Mouse (Mus musculus): ENCODE results near the gene Atad3a.
"Not testable (repeated sequence)": the region's sequence is repeated elsewhere in the genome, so short reads cannot be mapped to it uniquely, and the experiment has no call there.

The Atad3a gene

DNA sequence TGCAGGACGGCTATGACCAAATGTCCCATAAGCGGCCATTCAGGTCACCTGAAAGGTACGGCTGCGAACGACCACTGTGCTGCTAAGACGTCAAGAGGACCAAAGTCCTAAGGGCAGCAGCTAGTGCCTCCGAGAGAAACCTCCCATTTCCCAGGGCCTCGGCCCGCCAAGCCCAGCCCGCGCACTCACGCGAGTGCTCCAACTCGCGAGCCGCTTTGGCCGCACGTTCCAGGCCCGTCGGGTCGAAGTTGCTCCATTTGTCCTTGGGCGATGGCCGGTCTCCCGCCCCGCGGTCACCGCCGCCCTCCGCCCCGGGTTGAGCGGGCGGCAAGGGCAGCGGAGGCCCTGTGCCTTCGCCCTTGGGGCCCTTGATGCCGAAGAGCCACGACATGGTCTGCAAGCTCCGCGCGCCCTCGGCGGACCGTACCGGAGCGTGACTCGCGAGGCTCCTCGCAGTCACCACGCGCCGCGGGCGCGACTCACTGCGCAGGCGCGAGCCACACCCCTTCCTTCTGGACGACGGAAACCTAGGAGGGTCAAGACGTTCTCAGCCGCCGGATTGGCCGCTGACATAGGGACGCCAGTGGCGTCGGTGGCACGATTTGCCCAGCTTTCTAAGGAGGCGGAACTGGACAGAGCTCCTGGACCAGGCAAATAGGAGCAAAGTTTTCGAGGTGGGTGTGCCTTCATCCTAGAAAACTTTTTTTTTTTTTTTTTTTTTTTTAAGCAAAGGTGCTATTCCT is at the start of gene Atad3a:
TSS of gene Atad3a (minus strand) at position 481 of the 743 bp plus-strand sequence.
- peak; percentile 96 for DNase-seq (ENCODE audit: low read depth, low spot score)

- DNase-seq (ENCODE audit: low read depth, low spot score) = no peak
Observed at GRCm38 (mm10) chr4:155807841-155808240, 46.9 kb upstream of the Atad3a start.

- DNase-seq (ENCODE audit: low read depth, low spot score) = peak; percentile 85
Observed at GRCm38 (mm10) chr4:155803340-155804041, 42.6 kb upstream of the Atad3a start.

GRCm38 (mm10) chr4:155802741-155803339 is 41.9 kb upstream of the Atad3a start, which contains the start of gene Mrpl20:
Mrpl20 (plus strand) TSS chr4:155802878.
- DNase-seq (ENCODE audit: low read depth, low spot score) = no peak

DNA sequence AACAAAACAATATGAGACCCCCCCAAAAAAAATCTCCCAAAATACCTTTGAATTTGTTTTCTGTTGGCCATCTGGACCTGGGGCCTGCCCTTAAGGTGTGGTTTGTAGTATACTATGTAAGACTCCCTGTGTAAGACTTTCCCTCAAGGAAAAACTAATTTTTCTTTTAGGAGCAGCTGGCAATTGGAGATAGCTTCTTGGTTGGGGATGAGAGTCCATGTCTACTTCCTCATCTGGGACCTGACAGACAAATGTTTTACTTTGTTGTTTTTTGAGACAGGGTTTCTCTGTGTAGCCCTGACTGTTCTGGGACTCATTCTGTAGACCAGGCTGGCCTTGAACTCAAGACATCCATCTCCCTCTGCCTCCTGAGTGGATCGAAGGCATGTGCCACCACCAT is 41.2 kb upstream of the Atad3a start:
- no peak for DNase-seq (ENCODE audit: low read depth, low spot score)

GRCm38 (mm10) chr4:155793730-155794129 is 32.8 kb upstream of the Atad3a start:
- no peak for DNase-seq (ENCODE audit: low read depth, low spot score)

DNA sequence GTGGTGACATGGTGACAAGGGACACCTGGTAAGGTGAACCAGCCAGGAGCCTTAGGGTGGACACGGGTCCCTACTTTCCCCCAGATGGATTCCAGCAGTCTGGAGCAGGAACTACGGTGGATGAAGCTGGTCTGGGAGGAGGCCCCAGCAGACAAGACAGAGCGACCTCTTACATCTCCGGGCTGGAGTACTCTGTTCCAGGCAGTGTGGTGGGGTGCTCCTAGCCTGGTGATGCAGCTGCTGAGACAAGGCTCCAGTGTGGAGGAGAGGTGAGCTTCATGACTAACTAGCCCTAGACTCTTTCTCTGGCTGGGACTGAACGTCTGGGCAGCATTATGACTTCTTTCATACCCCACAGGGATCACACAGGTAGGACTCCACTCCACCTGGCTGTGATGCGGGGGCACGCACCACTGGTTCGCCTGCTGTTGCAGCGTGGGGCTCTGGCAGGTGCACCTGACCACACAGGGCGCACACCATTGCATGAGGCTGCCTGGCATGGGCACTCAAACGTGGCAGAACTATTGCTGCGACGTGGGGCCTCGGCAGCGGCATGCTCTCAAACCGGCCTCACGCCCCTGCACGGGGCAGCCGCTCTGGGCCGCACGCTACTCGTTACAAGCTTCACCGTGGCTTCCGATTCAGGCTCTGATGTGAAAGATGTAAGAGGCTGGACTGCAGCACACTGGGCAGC is 30.5 kb upstream of the Atad3a start:
- DNase-seq (ENCODE audit: low read depth, low spot score) = no peak

DNA sequence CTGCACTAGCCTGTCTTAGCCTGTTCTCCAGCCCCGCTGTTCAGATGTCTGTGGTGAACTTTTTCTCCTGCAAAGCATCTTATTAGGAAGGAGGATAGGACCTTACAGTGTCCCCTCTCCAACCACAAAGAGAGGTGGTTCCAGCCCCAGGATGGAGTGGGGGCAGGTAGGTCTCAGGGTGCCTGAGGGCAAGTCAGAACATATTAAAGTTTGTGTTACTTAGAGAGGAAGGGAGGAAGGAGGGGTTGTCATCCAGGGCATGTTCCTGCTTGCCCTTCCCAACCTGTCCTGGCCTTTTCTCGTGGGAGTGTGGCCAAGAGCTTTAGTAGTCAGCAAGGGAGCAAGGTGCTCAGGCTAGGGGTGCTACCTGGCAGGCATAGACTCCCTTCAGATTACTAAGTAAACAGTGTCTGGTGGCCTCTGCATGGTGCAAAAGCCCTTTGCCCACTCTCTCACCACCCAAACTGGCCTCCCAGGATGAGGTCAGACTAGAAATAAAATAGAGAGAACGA is 29.8 kb upstream of the Atad3a start:
- no peak for DNase-seq (ENCODE audit: low read depth, low spot score)

- DNase-seq (ENCODE audit: low read depth, low spot score) = no peak
Observed at GRCm38 (mm10) chr4:155790021-155790489, 29.2 kb upstream of the Atad3a start, which contains the start of gene Ankrd65. Ankrd65 (plus strand) TSS chr4:155790439.

GRCm38 (mm10) chr4:155788833-155789232 is 27.9 kb upstream of the Atad3a start:
- not testable (repeated sequence) for DNase-seq (ENCODE audit: low read depth, low spot score)

- DNase-seq (ENCODE audit: low read depth, low spot score) = no peak
Observed at GRCm38 (mm10) chr4:155788300-155788699, 27.4 kb upstream of the Atad3a start.

GRCm38 (mm10) chr4:155785819-155786218 is 24.9 kb upstream of the Atad3a start, which contains the start of gene Tmem88b:
Tmem88b (minus strand) TSS chr4:155785874.
- DNase-seq (ENCODE audit: low read depth, low spot score) = peak; percentile 54

- DNase-seq (ENCODE audit: low read depth, low spot score) = no peak
Observed at GRCm38 (mm10) chr4:155785246-155785645, 24.4 kb upstream of the Atad3a start.

DNA sequence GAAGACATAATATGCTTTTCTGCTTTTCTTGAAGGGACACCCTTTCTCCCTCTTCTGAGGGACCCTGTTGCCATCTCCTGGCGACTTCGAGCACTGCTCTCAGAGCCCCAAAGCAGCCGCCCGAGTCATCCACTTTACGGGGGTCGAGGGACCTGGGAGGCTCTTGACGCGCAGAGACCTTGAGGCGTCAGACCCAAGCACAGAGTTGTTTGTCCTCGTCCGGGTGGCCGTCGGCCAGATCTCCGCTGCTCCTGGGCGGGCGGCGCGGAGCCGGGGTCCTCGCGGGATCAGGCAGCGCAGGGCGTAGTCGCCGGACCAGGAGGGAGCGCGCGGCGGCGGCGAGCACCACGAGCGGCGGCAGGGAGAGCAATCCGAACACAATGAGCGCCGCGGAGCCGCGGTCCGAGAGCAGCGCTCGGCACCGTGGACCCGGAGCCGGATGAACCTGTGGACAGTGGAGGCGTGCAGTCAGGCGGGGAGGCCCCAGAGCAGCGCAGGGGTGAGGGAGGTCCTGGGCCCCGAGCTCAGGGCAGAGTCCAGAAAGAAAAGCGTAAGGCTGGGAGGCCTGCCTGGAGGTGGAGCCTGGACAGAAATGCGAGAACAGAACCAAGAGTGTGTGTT is 23.3 kb upstream of the Atad3a start:
- DNase-seq (ENCODE audit: low read depth, low spot score) = peak; percentile 51

DNA sequence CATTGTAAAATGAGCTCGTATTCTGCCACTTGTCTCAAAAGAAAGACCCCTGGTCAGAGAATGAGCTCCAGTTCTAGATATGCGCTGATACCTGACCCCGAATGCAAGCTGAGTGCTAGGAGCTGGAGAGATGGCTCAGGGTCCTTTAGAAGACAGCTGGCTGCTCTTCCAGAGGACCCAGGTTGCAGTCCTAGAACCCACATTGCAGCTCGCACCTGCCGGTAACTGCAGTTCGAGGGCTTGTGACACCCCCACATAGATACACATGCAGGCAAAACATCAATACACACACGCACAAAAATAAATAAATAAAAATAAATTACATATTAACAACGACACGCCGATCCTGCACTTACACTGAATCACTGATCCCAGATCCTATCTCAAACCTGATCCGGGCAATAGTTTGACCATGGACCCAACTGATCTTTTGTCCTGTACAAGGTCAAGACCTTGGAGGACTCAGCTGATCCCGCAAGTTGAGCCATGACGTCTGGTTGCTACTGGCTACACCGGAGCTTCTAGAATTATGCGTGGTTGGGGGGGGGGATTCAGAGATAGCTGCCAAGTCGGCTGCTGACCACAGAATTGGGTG is 22.7 kb upstream of the Atad3a start:
- no peak for DNase-seq (ENCODE audit: low read depth, low spot score)

DNA sequence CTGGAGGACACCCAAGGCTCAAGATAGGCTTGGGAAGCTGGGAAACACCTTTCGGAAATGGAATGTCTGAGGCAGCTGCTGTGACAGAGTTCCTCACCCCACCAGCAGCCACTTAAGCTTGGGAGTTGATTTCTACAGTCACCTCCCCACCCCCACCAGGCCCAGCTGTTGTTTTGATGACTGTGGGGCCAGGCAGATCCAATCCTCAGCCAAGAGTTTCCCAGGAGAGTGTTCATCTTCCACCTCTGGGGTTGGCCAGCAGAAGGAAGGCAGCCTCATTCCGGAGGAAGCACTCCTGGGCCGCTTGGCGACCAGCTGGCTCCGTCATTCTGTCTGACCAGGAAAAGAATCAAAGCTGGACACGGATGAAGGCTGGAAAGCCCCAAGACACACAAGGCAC is 20.0 kb upstream of the Atad3a start:
- no peak for DNase-seq (ENCODE audit: low read depth, low spot score)

DNA sequence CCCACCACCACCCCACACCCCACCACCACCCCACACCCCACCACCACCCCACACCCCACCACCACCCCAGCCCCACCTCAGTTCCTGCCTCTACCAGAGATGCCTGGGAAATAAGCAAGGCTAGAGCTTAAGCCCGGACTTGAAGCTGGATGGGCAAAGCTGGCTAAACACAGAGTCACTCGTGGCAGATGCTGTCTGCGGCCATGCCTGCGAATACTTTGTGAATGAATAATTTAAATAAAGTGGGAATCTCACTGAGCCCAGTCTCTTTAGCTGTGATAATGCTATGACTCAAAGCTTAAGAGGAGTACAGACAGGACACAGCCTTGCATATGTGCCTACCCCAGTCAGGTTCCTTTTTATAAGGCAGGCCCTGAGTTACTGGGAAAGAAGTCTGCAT is 18.6 kb upstream of the Atad3a start:
- DNase-seq (ENCODE audit: low read depth, low spot score) = no peak

- DNase-seq (ENCODE audit: low read depth, low spot score) = no peak
Observed at GRCm38 (mm10) chr4:155777816-155778215, 16.9 kb upstream of the Atad3a start.

DNA sequence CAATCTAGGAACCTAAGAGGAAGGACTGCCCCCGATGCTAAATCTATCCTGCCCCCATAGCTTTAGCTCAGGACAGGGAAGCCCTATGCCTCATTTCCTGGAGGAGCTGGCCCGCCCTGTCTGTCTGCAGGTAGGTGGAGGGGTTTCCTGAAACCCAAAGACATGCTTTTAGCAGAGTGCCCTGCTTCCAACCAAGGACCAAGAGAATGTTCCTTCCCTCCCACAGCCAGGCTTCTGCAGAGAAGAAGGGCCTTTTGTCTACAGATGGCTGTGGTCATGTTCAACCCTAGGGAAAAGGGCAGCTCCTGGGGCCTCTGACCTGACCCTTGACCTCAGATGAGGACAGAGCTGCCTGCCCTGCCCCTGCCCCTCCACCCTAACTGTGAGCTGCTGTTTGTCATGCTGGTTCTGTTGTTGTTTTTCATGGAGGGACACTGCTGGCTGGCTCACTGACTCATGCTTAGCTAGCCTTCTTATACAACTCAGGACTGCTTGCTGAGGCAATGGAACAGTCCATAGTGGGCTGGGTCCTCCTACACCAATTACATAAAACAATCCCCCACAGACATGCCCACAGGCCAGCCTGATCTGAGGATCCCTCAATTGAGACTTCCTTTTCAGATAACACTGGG is 15.9 kb upstream of the Atad3a start:
- DNase-seq (ENCODE audit: low read depth, low spot score) = peak; percentile 53

DNA sequence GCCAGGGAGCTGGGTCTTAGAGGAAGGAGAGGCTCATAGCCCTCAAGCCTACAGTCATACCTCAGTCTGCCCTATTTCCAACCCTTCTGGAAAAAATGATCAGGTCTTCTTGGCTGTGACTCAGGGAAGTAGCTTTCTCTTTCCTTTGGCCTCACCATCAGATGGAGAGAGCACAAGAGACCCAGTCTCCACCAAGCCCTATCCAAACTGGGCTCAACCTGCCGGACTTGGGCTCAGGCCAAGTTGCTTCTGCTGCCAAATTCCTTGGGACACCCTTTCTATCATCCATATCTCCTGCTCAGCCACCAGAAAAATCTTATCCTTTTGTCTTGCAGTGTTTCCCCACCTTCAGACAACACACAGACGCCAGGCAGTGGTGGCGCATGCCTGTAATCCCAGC is 15.0 kb upstream of the Atad3a start:
- DNase-seq (ENCODE audit: low read depth, low spot score) = no peak
